Mouse (Mus musculus): ENCODE results near the gene Txn2. TPM values are rescaled to one million over a fixed set of nuclear protein-coding genes. Genes with fewer than 3 reads are reported as not detected.
A peak's percentile ranks its signal among the peaks of the same experiment; 100 is the strongest.

The Txn2 gene
- polyA plus RNA-seq, 1 experiment from 2014 or later, result 284 TPM

DNA sequence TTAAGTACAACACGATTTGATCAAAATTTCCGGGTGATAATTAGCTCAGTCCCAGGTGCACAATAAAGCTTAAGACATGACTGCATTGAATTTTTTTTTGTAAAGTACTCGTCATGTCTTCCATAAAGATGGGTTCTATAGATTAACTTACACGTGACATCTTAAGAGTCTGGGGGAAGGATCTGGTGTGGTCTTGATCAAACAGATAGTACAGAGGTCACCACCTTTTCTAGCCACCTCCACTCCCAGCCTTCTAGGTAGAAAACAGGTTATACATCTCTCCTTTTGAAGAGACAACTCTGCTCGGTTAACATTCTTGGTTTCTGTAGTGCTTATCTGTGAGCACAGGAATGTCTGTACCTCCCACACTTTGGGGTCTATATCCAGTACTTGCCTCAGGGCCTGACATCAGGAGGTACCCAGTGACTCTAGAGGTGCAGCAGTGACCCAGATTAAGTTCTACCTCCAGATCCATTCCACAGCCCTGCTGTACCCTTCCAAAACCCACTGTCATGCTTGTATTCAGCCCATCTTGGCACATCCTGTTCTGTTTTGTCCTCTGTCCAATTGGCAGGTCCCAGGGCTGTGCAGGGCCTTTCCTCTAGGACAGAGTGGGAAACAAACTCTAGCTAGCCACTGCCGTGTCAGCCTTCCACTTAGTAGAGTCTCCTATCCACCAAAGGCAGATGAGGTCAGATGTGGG is 2.3 kb upstream of the Txn2 start:
- no peak for ATAC-seq (replicated peaks; ENCODE audit: insufficient number of reproducible peaks, low FRiP score, low TSS enrichment)
- no peak overlapping the region for H3K27ac ChIP-seq (ENCODE audit: low read depth, low read length)
- WGBS (ENCODE audit: insufficient replicate concordance), result 66% methylated on average over 6 of the region's 6 CpGs
- H3K9ac ChIP-seq (ENCODE audit: low read depth, low read length), result no peak overlapping the region
- H3K4me3 ChIP-seq (ENCODE audit: low read depth, low read length), result no peak overlapping the region
- H3K4me1 ChIP-seq (ENCODE audit: control insufficient read depth, insufficient read depth, low read length), result peaks cover 13% of the 10 kb centered on the region
- no peaks in the 10 kb centered on the region for H3K27me3 ChIP-seq (ENCODE audit: control insufficient read depth, insufficient read depth, low read length)
- 0 out of 2 replicates have a peak, but pooled peaks cover 3% of the 10 kb centered on the region for H3K36me3 ChIP-seq (ENCODE audit: control insufficient read depth, insufficient read depth, low read length)
- H3K9me3 ChIP-seq (replicated peaks; ENCODE audit: control insufficient read depth, low read length), result no peaks in the 10 kb centered on the region
- no peak overlapping the region for H3K4me2 ChIP-seq

DNA sequence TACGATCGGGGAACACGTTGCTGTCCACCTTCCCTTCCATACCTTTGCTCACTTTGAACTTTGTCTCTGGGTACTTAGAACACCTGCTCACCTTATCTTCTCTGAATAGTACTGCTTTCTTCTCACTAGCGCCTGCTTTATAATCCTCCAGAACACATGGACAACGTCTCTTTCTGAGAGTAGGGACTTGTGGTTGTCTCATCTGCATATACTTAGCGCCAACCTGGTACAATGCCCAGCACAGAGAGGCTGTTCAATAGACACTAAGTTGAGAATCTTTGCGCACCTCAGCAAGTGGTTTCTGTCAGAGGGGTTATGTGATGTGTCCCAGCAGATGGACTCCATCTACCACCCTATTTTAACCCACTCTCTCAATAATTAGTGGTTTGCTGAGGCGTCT is 998 bp upstream of the Txn2 start:
- H3K27me3 ChIP-seq (ENCODE audit: control insufficient read depth, insufficient read depth, low read length), result no peaks in the 10 kb centered on the region
- no peak for ATAC-seq (replicated peaks; ENCODE audit: insufficient number of reproducible peaks, low FRiP score, low TSS enrichment)
- H3K9me3 ChIP-seq (replicated peaks; ENCODE audit: control insufficient read depth, low read length), result no peaks in the 10 kb centered on the region
- H3K9ac ChIP-seq (ENCODE audit: low read depth, low read length), result peak overlapping the region; percentile 75; the same call in 1 of the 2 replicates
- H3K27ac ChIP-seq (ENCODE audit: low read depth, low read length), result no peak overlapping the region
- peaks cover 13% of the 10 kb centered on the region for H3K4me1 ChIP-seq (ENCODE audit: control insufficient read depth, insufficient read depth, low read length)
- 0 out of 2 replicates have a peak, but pooled peaks cover 3% of the 10 kb centered on the region for H3K36me3 ChIP-seq (ENCODE audit: control insufficient read depth, insufficient read depth, low read length)
- H3K4me3 ChIP-seq (ENCODE audit: low read depth, low read length), result peak overlapping the region; percentile 76
- 49% methylated on average over 8 of the region's 8 CpGs for WGBS (ENCODE audit: insufficient replicate concordance)
- H3K4me2 ChIP-seq, result peak overlapping the region; percentile 87

DNA sequence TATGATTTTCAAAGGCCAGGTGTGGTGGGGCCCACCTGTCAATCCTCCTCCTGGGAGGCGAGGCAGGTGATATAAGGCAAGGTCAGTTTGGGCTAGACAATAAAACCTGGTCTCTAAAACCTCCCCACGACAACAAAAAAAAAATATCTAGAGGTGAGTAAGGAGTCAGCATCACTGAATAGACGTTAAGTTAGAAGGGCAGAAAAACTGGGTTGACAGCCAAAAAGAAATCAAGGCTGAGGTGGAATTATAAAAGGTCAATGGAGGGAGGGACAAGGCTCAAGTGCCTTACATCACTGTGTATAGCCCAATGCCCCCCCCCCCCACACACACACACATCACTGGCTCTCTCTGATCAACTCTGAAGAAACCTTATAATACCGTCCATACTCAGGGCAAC is 715 bp downstream of the Txn2 start:
- no peaks in the 10 kb centered on the region for H3K9me3 ChIP-seq (replicated peaks; ENCODE audit: control insufficient read depth, low read length)
- no peak for ATAC-seq (replicated peaks; ENCODE audit: insufficient number of reproducible peaks, low FRiP score, low TSS enrichment)
- peak overlapping the region; percentile 93 for H3K27ac ChIP-seq (ENCODE audit: low read depth, low read length)
- no peaks in the 10 kb centered on the region for H3K27me3 ChIP-seq (ENCODE audit: control insufficient read depth, insufficient read depth, low read length)
- H3K4me2 ChIP-seq, result peak overlapping the region; percentile 74
- 21% methylated on average over 4 of the region's 4 CpGs for WGBS (ENCODE audit: insufficient replicate concordance)
- H3K4me1 ChIP-seq (ENCODE audit: control insufficient read depth, insufficient read depth, low read length), result peaks cover 13% of the 10 kb centered on the region
- peak overlapping the region; percentile 78 for H3K9ac ChIP-seq (ENCODE audit: low read depth, low read length)
- H3K4me3 ChIP-seq (ENCODE audit: low read depth, low read length), result peak overlapping the region; percentile 76
- peaks cover 7% of the 10 kb centered on the region; the same call in 1 of the 2 replicates for H3K36me3 ChIP-seq (ENCODE audit: control insufficient read depth, insufficient read depth, low read length)

DNA sequence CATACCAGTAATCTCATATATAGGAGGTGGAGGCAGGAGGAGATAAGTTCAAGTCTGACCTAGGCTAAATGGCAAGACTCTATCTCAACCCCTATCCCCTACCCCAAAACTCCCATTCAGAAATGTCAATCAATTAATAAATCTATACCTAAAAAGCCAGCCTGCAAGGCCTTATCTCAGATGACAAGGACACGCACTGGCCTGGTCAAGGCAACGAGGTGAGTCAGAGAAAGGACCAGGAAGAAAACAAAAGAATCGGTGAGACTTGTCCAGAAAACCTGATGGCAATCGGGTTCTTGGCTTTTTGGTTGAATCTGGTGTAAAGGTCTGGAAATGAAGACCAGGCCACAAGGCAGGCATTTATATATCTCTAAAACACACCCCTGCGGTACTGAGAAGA is 1.9 kb downstream of the Txn2 start:
- Histone ChIP-seq H3K4me2 (no peak overlapping the region), H3K4me3 (ENCODE audit: low read depth, low read length) (no peak overlapping the region), H3K9ac (ENCODE audit: low read depth, low read length) (no peak overlapping the region), H3K4me1 (ENCODE audit: control insufficient read depth, insufficient read depth, low read length) (peaks cover 13% of the 10 kb centered on the region), H3K36me3 (ENCODE audit: control insufficient read depth, insufficient read depth, low read length) (peaks cover 13% of the 10 kb centered on the region), H3K9me3 (replicated peaks; ENCODE audit: control insufficient read depth, low read length) (no peaks in the 10 kb centered on the region), H3K27me3 (ENCODE audit: control insufficient read depth, insufficient read depth, low read length) (no peaks in the 10 kb centered on the region), H3K27ac (ENCODE audit: low read depth, low read length) (no peak overlapping the region)
- ATAC-seq (replicated peaks; ENCODE audit: insufficient number of reproducible peaks, low FRiP score, low TSS enrichment), result no peak
- WGBS (ENCODE audit: insufficient replicate concordance), result 89% methylated on average over 5 of the region's 5 CpGs

DNA sequence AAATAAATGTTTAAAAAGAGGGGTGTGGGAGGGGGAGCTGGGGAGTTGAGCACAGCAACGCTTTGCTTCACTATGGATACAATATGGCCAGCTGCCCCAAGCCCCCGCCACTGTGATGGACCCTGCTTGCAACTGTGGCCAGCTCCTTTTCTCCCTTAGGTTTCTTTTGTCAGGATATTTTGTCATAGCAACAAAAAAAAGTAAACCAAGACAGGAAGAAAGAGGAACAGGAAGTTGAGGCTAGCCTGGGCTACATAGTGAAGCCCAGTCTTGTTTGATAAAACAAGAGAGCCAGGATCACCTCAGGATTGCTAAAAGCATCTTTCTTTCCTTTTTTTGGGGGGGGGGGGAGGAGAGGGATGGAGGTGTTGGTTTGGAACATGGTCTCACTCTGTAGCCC is 3.6 kb downstream of the Txn2 start:
- H3K4me3 ChIP-seq (ENCODE audit: low read depth, low read length), result no peak overlapping the region
- ATAC-seq (replicated peaks; ENCODE audit: insufficient number of reproducible peaks, low FRiP score, low TSS enrichment), result no peak
- H3K4me2 ChIP-seq, result no peak overlapping the region
- H3K9me3 ChIP-seq (replicated peaks; ENCODE audit: control insufficient read depth, low read length), result no peaks in the 10 kb centered on the region
- H3K4me1 ChIP-seq (ENCODE audit: control insufficient read depth, insufficient read depth, low read length), result peaks cover 13% of the 10 kb centered on the region
- no peak overlapping the region for H3K9ac ChIP-seq (ENCODE audit: low read depth, low read length)
- WGBS (ENCODE audit: insufficient replicate concordance), result 95% methylated on average over 2 of the region's 2 CpGs
- H3K27me3 ChIP-seq (ENCODE audit: control insufficient read depth, insufficient read depth, low read length), result no peaks in the 10 kb centered on the region
- no peak overlapping the region for H3K27ac ChIP-seq (ENCODE audit: low read depth, low read length)
- H3K36me3 ChIP-seq (ENCODE audit: control insufficient read depth, insufficient read depth, low read length), result peaks cover 18% of the 10 kb centered on the region

DNA sequence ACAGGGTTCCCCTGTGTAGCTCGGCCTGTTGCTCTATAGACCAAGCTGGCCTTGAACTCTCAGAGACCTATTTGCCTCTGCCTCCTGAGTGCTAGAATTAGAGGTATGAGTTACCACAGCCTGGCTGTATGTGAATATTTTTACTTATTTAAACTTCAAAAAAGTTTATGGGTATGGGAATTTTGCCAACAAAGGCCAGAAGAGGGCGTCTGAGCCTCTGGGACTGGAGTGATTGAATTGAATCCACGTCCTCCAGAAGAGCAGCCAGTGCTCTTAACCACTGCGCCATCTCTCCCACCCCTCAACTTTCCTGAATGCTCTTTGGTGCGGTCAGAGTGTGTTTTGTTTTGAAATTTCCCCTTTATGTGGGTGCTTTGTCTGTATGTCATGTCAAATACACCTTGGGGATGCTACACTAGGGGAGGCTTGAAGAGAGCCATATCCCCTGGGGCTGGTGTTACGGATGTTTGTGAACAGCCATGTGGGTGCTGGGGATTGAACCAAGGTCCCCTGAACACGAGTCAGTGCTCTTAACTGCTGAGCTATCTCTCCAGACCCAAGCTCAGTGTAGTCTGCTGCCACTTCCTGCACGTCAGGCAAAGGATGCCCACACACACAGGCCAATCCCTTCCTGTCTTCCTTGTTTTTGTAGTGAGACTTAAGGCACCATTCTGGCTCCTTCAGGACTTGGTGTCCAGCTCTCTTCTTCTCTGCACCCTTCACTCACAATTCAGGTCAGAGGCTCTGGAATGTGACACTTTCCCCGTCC is 5.4 kb downstream of the Txn2 start:
- 67% methylated on average over 9 of the region's 9 CpGs for WGBS (ENCODE audit: insufficient replicate concordance)
- peaks cover 6% of the 10 kb centered on the region for H3K4me1 ChIP-seq (ENCODE audit: control insufficient read depth, insufficient read depth, low read length)
- peaks cover 18% of the 10 kb centered on the region for H3K36me3 ChIP-seq (ENCODE audit: control insufficient read depth, insufficient read depth, low read length)
- H3K27ac ChIP-seq (ENCODE audit: low read depth, low read length), result no peak overlapping the region
- H3K4me2 ChIP-seq, result no peak overlapping the region
- no peaks in the 10 kb centered on the region for H3K9me3 ChIP-seq (replicated peaks; ENCODE audit: control insufficient read depth, low read length)
- no peak overlapping the region for H3K4me3 ChIP-seq (ENCODE audit: low read depth, low read length)
- no peaks in the 10 kb centered on the region for H3K27me3 ChIP-seq (ENCODE audit: control insufficient read depth, insufficient read depth, low read length)
- H3K9ac ChIP-seq (ENCODE audit: low read depth, low read length), result no peak overlapping the region
- ATAC-seq (replicated peaks; ENCODE audit: insufficient number of reproducible peaks, low FRiP score, low TSS enrichment), result no peak

DNA sequence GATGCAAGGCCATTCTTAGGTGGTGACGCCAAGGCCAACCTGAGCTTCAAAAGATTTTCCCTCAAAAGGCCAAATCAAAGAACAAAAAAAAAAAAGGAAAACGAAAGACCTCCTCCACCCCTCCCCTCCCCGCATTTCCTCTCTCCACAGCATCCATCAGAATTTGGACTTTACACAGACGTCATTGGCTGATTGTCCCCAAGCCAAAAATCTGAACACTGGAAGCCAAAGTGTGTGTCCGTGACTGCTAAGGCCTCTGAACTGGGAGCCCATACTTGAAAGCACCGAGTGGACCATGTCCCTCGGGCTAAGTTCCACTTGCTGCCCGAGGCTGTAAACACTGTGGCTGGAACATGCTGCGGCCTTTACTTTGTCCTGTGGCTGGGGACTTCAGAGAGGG is 6.1 kb downstream of the Txn2 start:
- Histone ChIP-seq H3K4me3 (ENCODE audit: low read depth, low read length) (no peak overlapping the region), H3K27ac (ENCODE audit: low read depth, low read length) (no peak overlapping the region), H3K9me3 (replicated peaks; ENCODE audit: control insufficient read depth, low read length) (no peaks in the 10 kb centered on the region), H3K36me3 (ENCODE audit: control insufficient read depth, insufficient read depth, low read length) (peaks cover 20% of the 10 kb centered on the region), H3K4me1 (ENCODE audit: control insufficient read depth, insufficient read depth, low read length) (peaks cover 2% of the 10 kb centered on the region), H3K9ac (ENCODE audit: low read depth, low read length) (no peak overlapping the region), H3K4me2 (no peak overlapping the region), H3K27me3 (ENCODE audit: control insufficient read depth, insufficient read depth, low read length) (no peaks in the 10 kb centered on the region)
- ATAC-seq (replicated peaks; ENCODE audit: insufficient number of reproducible peaks, low FRiP score, low TSS enrichment), result no peak
- 79% methylated on average over 9 of the region's 9 CpGs for WGBS (ENCODE audit: insufficient replicate concordance)

DNA sequence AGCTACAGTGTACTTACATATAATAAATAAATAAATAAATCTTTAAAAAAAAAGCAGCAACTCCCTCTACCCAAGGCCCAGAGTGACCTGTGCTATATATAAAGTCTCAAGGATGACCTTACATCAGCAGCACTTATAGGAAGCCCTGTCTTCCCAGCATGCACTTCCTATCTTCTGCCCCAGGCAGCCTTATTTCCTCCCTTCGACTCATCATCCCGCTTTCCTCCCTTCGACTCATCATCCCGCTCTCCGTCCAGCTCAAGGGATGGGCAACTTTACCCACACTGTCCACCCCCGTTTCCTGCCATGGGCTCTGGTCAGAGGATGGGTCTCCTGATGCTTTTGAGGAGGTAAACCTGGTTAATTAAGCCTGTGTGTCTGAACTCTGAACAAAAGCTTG is 7.2 kb downstream of the Txn2 start:
- Histone ChIP-seq H3K36me3 (ENCODE audit: control insufficient read depth, insufficient read depth, low read length) (peaks cover 22% of the 10 kb centered on the region), H3K9me3 (replicated peaks; ENCODE audit: control insufficient read depth, low read length) (no peaks in the 10 kb centered on the region), H3K4me3 (ENCODE audit: low read depth, low read length) (no peak overlapping the region), H3K9ac (ENCODE audit: low read depth, low read length) (no peak overlapping the region), H3K4me1 (ENCODE audit: control insufficient read depth, insufficient read depth, low read length) (no peaks in the 10 kb centered on the region), H3K4me2 (no peak overlapping the region), H3K27ac (ENCODE audit: low read depth, low read length) (no peak overlapping the region), H3K27me3 (ENCODE audit: control insufficient read depth, insufficient read depth, low read length) (no peaks in the 10 kb centered on the region)
- WGBS (ENCODE audit: insufficient replicate concordance), result 84% methylated on average over 6 of the region's 6 CpGs
- ATAC-seq (replicated peaks; ENCODE audit: insufficient number of reproducible peaks, low FRiP score, low TSS enrichment), result no peak

Data from heart, embryonic 11.5 days (tissue).